Mouse (Mus musculus) heart, embryonic 12.5 days (tissue): Measurements from ENCODE around the gene Ucn3. TPM values are rescaled to one million over a fixed set of nuclear protein-coding genes. Genes with fewer than 3 reads are reported as not detected.

Experiments used
- ATAC-seq: fragments of 200-750 bp; cut with Nextera tagmentation; 2 replicates; pipeline ENCODE4 v1.8.0; 2017; ENCODE audit warnings: moderate TSS enrichment, moderate library complexity; ENCODE audit not compliant: insufficient number of reproducible peaks, low FRiP score
- H3K27ac ChIP-seq: fragments of 300-500 bp; sonication (generic); 2 replicates; pipeline ENCODE4 v1.5.1; 2016; ENCODE audit warnings: mild to moderate bottlenecking, moderate library complexity; ENCODE audit not compliant: poor library complexity, severe bottlenecking
- H3K27me3 ChIP-seq: fragments of 300-500 bp; sonication (generic); replicated peaks from 2 replicates; pipeline ENCODE4 v1.6.1; 2016; ENCODE audit warnings: mild to moderate bottlenecking, moderate library complexity
- H3K36me3 ChIP-seq: fragments of 300-500 bp; sonication (generic); 2 replicates; pipeline ENCODE4 v1.6.1; 2016; ENCODE audit warnings: mild to moderate bottlenecking, moderate library complexity
- H3K4me1 ChIP-seq: fragments of 300-500 bp; sonication (generic); replicated peaks from 2 replicates; pipeline ENCODE4 v1.6.1; 2016; ENCODE audit warnings: mild to moderate bottlenecking
- H3K4me2 ChIP-seq: fragments of 300-500 bp; sonication (generic); 2 replicates; pipeline ENCODE4 v1.6.1; 2016; ENCODE audit warnings: mild to moderate bottlenecking, moderate library complexity
- H3K4me3 ChIP-seq: fragments of 300-500 bp; sonication (generic); 2 replicates; pipeline ENCODE4 v1.5.1; 2016; ENCODE audit warnings: mild to moderate bottlenecking
- H3K9ac ChIP-seq: fragments of 300-500 bp; sonication (generic); 2 replicates; pipeline ENCODE4 v1.6.1; 2016; ENCODE audit warnings: mild to moderate bottlenecking, moderate library complexity
- H3K9me3 ChIP-seq: fragments of 300-500 bp; sonication (generic); replicated peaks from 2 replicates; pipeline ENCODE4 v1.6.1; 2016; ENCODE audit warnings: mild to moderate bottlenecking, moderate library complexity
- WGBS: fragments of 180-500 bp; shearing (Covaris S2); methylation state at CpG from one replicate; pipeline ENCODE4 v1.1.7; 2016; 5-methylcytosine and 5-hydroxymethylcytosine counted together
- polyA plus RNA-seq: library from polyadenylated mRNA; unstranded; fragments of >200 nt; fragmentation: Nextera tagmentation; extraction: Ambion mirVana; gene quantifications from 2 replicates; pipeline ENCODE4 v1.2.1, GENCODE M21; 2016

Gene Ucn3
- not detected in 2 replicates for polyA plus RNA-seq

DNA sequence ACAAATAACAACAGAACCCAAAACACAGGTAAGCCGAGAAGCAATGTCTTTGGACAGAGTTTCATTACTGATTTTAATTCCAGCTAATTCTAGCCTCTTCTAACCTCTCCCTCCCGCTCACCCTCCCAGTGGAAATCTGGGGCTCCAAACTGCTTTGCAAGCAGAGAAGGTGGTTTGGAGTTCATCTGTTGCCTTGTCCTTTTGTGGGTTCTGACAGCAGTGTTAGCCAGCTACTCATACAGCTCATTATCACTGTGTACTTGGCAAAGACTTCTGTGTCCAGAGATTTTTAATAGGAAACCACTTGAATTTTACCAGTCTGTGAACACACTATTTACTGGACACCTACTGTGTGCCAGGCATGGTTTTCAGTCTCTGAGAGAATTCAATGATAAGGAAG is at the start of gene Ucn3:
TSS of gene Ucn3 (minus strand) at position 101 of the 400 bp plus-strand sequence.
- Histone ChIP-seq H3K9me3 (no peaks in the 10 kb centered on the region), H3K27me3 (no peaks in the 10 kb centered on the region), H3K27ac (no peak within 1 kb of the TSS), H3K4me3 (no peak within 1 kb of the TSS), H3K4me2 (no peak within 1 kb of the TSS), H3K4me1 (no peaks in the 10 kb centered on the region), H3K36me3 (no peaks in the 10 kb centered on the region), H3K9ac (no peak within 1 kb of the TSS)
- no peak for ATAC-seq
- 63% methylated on average over 2 of the region's 2 CpGs for WGBS

DNA sequence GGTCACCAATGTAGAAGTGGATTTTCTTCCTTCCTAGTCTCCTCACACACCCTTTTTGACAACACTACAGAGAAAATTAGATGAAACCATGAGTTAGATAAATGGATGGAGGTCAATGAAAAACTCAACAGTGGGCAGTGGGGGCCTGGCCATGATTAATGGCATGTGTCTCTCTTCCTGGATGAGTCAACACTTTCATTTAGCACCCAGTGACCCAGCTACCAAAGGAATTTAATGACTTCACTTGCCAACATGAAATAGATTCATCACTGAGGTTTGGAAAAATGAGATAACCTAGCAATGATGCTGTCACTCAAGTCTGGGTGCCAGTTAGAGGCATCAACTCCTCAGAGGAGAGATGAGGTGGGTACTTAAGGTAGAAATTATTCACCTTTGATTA is 46.9 kb upstream of the Ucn3 start:
- no peak overlapping the region for H3K4me3 ChIP-seq
- no peak overlapping the region for H3K4me2 ChIP-seq
- no peaks in the 10 kb centered on the region for H3K27me3 ChIP-seq
- H3K9me3 ChIP-seq, result no peaks in the 10 kb centered on the region; the same call in 1 of the 2 replicates
- H3K36me3 ChIP-seq, result no peaks in the 10 kb centered on the region
- H3K4me1 ChIP-seq, result no peaks in the 10 kb centered on the region
- H3K27ac ChIP-seq, result no peak overlapping the region
- H3K9ac ChIP-seq, result no peak overlapping the region
- no peak for ATAC-seq

DNA sequence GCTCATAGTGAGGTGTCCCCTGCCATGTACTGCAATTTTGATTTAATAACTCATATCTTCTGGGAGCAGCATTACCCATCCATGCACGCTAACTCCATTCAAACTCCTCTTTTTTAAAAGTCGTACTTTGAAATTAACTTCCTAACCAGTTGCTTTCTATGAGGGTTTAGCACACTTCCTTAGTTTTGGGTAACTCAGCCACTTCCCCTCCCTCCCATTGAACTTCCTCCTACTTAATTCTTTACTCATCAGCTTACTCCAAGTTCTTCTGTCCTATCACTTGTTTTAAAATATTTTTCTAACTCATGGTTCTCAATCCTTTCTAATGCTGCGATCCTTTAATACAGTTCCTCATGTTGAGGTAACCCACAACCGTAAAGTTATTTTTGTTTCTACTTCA is 23.7 kb upstream of the Ucn3 start:
- no peak overlapping the region for H3K27ac ChIP-seq
- 83% methylated on average over 4 of the region's 4 CpGs for WGBS
- H3K4me1 ChIP-seq, result no peaks in the 10 kb centered on the region
- H3K9me3 ChIP-seq, result no peaks in the 10 kb centered on the region
- no peak overlapping the region for H3K4me3 ChIP-seq
- H3K9ac ChIP-seq, result no peak overlapping the region
- no peak overlapping the region for H3K4me2 ChIP-seq
- no peaks in the 10 kb centered on the region for H3K36me3 ChIP-seq
- no peak for ATAC-seq
- H3K27me3 ChIP-seq, result no peaks in the 10 kb centered on the region

DNA sequence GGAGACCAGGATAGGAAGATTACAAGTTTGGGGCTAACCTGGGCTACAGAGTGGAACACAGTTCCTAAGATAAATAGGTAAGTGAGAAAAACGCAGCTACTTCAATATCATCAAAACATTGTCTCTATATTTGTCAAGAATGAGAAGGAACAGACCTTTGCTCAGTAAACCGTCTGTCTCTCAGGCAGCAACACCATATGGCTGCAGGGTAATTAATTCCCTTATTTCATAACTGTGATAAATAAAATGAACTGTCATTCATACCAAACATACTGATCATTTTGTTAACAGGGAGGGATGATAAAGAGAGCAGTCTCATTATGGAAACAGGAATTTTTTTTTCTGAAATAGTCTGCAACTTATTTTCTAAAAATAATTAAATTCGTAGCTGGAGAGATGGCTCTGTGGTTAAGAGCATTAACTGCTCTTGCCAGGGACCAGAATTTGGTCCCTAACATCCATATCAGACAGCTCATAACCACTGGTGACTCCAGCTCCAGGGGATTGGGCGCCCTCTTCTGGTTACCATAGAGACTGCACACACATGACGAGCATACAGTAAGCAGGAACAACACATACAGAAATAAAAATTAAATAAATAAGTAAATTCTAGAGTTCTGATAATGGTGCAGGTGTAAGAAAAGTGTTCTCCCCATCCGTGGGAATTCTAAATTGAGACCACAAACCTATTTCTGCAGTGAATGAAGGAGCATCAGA is 6.2 kb upstream of the Ucn3 start:
- Histone ChIP-seq H3K9me3 (no peaks in the 10 kb centered on the region), H3K27ac (no peak overlapping the region), H3K4me2 (no peak overlapping the region), H3K27me3 (no peaks in the 10 kb centered on the region), H3K36me3 (no peaks in the 10 kb centered on the region), H3K4me3 (no peak overlapping the region), H3K9ac (no peak overlapping the region), H3K4me1 (no peaks in the 10 kb centered on the region)
- no peak for ATAC-seq
- 74% methylated on average over 6 of the region's 6 CpGs for WGBS

DNA sequence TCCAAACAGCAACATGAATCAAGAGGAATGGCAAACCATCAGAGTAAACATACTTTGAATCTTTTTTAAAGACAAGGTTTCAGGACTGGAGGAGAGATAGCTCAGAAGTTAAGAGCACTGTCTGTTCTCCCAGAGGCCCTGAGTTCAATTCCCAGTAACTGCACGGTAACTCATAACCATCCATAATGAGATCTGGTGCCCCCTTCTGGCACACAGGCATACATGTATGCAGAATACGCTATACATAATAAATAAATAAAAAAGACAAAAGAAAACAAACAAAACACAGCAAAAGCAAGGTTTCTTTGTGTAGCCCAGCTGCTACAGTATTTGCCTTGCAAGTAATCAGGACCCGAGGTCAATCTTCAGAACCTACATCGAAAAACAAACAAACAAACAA is 4.3 kb upstream of the Ucn3 start:
- H3K9me3 ChIP-seq, result no peaks in the 10 kb centered on the region
- no peak for ATAC-seq
- no peaks in the 10 kb centered on the region for H3K27me3 ChIP-seq
- H3K27ac ChIP-seq, result no peak overlapping the region
- 83% methylated on average over 4 of the region's 4 CpGs for WGBS
- H3K36me3 ChIP-seq, result no peaks in the 10 kb centered on the region
- H3K9ac ChIP-seq, result no peak overlapping the region
- H3K4me1 ChIP-seq, result no peaks in the 10 kb centered on the region
- no peak overlapping the region for H3K4me2 ChIP-seq
- H3K4me3 ChIP-seq, result no peak overlapping the region

DNA sequence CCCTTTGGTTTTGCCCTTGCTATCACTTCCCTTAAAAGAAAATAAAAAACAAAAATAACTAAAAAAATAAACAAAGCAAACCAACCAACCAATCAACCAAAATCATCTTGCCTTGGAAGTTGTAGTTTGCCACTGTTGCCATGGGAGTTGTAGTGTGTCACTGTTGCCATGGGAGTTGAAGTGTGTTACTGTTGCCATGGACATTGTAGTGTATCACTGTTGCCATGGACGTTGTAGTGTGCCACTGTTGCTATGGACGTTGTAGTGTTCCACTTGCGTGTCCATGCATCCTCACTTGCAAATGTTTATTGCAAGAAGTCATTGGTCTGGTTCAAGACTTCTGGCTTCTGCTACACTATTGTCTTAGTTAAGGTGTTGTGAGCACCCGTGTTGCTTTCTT is 2.1 kb upstream of the Ucn3 start:
- Histone ChIP-seq H3K4me3 (no peak overlapping the region), H3K4me1 (no peaks in the 10 kb centered on the region), H3K27ac (no peak overlapping the region), H3K9ac (no peak overlapping the region), H3K4me2 (no peak overlapping the region), H3K36me3 (no peaks in the 10 kb centered on the region), H3K27me3 (no peaks in the 10 kb centered on the region), H3K9me3 (no peaks in the 10 kb centered on the region)
- ATAC-seq, result no peak
- 74% methylated on average over 4 of the region's 4 CpGs for WGBS

DNA sequence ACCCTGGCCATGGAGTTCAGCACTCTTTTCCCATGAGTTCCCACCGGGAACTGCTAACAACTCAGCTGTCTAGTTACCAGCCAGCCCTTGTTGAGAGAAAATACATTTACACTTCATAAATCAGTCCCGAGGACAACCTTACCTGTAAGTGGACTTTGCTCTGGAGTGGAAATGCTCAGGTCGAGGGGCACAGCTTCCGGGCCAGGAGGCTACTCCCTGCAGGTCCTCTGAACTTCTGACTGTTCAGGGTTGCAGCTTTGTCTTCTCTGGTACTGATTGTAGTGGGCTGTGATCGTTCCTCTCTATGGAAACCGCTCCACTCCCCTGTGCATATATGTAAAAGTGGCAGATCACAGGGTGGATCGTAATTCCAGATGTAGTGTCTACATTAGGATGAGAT is 450 bp downstream of the Ucn3 start:
- Histone ChIP-seq H3K36me3 (no peaks in the 10 kb centered on the region), H3K4me3 (no peak overlapping the region), H3K9ac (no peak overlapping the region), H3K27me3 (no peaks in the 10 kb centered on the region), H3K27ac (no peak overlapping the region), H3K9me3 (no peaks in the 10 kb centered on the region), H3K4me2 (no peak overlapping the region), H3K4me1 (no peaks in the 10 kb centered on the region)
- no peak for ATAC-seq
- WGBS, result 76% methylated on average over 7 of the region's 7 CpGs

DNA sequence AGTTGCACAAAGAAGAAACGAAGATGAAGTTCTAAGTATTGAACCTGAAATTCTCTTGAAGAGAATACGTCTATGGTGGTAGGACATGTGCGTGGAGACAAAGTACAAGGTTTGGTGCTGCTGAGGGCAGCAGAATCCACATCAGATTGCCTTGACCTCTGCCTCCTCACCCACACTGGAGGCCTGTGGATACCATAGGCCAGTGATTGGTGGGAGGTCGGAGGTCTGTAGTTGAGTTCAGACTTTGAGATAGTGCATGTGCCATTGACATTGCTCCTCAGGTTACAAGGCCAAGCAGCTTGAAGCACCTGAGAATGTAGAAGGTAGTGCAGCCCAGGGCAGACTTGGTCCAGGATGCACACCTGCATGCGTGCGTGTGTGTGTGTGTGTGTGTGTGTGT is 19.1 kb downstream of the Ucn3 start:
- no peak overlapping the region for H3K4me2 ChIP-seq
- no peak overlapping the region for H3K4me3 ChIP-seq
- WGBS, result 83% methylated on average over 6 of the region's 6 CpGs
- H3K4me1 ChIP-seq, result no peaks in the 10 kb centered on the region
- no peaks in the 10 kb centered on the region for H3K27me3 ChIP-seq
- no peaks in the 10 kb centered on the region for H3K9me3 ChIP-seq
- no peaks in the 10 kb centered on the region for H3K36me3 ChIP-seq
- no peak overlapping the region for H3K27ac ChIP-seq
- ATAC-seq, result no peak
- no peak overlapping the region for H3K9ac ChIP-seq

DNA sequence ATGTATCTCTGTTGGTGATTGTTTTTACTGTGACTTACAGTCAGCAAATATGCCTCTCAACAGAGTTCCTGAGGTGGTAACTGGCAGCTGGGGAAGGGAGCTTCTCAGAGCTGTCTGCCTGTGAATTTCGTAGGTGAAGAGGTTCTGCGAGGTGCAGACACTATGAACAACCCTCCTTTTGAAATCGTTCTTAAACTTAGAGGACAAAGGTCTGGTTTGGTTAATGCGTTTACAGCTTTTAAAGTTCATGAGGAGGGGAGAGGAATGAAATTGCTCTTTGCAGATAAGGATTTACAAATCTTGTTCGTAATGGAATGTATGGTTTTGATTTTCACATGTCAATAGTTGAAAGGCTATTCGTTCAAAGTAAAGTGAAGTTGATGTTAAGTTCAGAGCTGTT is 19.5 kb downstream of the Ucn3 start:
- no peak overlapping the region for H3K9ac ChIP-seq
- H3K4me2 ChIP-seq, result no peak overlapping the region
- ATAC-seq, result no peak
- H3K4me1 ChIP-seq, result no peaks in the 10 kb centered on the region
- H3K27ac ChIP-seq, result no peak overlapping the region
- no peaks in the 10 kb centered on the region for H3K27me3 ChIP-seq
- H3K36me3 ChIP-seq, result no peaks in the 10 kb centered on the region
- H3K9me3 ChIP-seq, result no peaks in the 10 kb centered on the region
- WGBS, result 75% methylated on average over 6 of the region's 6 CpGs
- no peak overlapping the region for H3K4me3 ChIP-seq

DNA sequence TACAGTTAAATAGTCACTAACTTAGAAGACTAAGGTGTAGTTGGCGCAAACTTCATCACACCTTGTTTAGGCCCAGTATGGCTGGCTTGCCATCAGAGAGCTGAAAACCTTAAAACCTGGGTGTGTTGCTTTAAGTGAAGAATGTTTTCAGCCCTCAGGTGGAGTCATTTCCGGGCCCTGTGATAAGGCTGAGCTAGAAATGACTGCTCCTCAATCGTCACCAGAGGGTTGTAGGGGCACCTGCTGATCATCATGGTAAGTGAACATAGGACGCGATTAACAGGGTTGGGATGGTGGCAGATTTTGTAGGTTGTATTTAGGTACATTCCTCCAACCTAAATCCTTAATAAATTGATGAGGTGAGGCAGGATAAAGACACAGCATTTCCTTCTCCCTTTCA is 20.7 kb downstream of the Ucn3 start:
- no peaks in the 10 kb centered on the region for H3K27me3 ChIP-seq
- H3K36me3 ChIP-seq, result no peaks in the 10 kb centered on the region
- H3K4me2 ChIP-seq, result no peak overlapping the region
- no peaks in the 10 kb centered on the region for H3K9me3 ChIP-seq
- ATAC-seq, result no peak
- WGBS, result 57% methylated on average over 5 of the region's 5 CpGs
- H3K27ac ChIP-seq, result no peak overlapping the region
- H3K4me1 ChIP-seq, result no peaks in the 10 kb centered on the region
- no peak overlapping the region for H3K4me3 ChIP-seq
- H3K9ac ChIP-seq, result no peak overlapping the region

DNA sequence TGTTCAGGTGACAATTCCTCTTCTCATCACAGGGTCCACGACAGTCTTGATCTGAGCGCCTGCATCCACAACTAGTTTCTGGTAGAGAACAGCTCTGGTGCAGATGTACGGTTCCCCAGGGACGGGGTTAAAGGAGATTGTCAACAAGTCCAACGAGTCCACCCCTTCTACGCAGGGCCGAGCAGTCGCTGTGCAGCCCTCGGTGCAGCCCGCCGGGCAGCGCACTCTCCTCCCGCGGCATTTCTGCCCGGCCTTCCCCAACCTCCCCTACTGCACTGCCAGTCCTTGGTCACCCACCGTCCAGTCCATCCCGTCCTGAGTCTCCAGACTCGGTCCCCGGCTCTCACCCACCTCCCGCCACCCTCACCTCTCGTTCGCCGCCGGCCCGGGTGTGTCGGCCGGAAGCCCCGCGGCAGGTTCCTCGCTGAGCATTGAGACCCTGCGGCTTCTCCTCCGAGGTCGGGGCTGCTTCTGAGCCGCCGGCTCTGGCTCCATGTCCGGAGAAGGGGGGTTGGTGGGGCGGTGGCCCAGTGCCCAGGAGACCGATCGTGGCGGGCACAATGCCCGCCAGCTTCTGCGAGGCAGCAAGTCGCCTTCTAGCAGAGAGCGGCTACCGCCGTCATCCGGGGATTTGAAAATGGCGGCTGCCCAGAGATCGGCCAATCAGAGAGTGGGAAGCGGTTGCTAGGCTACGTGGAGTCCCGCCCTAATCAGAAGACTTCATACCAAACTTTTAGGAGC is 27.4 kb downstream of the Ucn3 start, which contains the start of the genes Net1 and Tubal3:
TSS of gene Net1 (minus strand) at position 650 of the 741 bp plus-strand sequence.
TSS of gene Tubal3 (plus strand) at position 704 of the 741 bp plus-strand sequence.
- peak within 1 kb of the TSS; percentile 92 for H3K9ac ChIP-seq
- peak within 1 kb of the TSS; percentile 88 for H3K4me2 ChIP-seq
- peak; percentile 94 for ATAC-seq
- H3K4me3 ChIP-seq, result peak within 1 kb of the TSS; percentile 96
- under 1% methylated on average over 52 of the region's 52 CpGs for WGBS
- H3K9me3 ChIP-seq, result no peaks in the 10 kb centered on the region; the same call in 1 of the 2 replicates
- no peaks in the 10 kb centered on the region for H3K27me3 ChIP-seq
- H3K4me1 ChIP-seq, result peaks cover 9% of the 10 kb centered on the region
- peak within 1 kb of the TSS; percentile 66 for H3K27ac ChIP-seq
- peaks cover 13% of the 10 kb centered on the region for H3K36me3 ChIP-seq
